Mouse (Mus musculus): Measurements from ENCODE around the gene Ugt1a5. TPM values are rescaled to one million over a fixed set of nuclear protein-coding genes. Genes with fewer than 3 reads are reported as not detected.
A peak's percentile ranks its signal among the peaks of the same experiment; 100 is the strongest.

Ugt1a5 gene
- total and polyA plus RNA-seq, 3 experiments, result not detected

DNA sequence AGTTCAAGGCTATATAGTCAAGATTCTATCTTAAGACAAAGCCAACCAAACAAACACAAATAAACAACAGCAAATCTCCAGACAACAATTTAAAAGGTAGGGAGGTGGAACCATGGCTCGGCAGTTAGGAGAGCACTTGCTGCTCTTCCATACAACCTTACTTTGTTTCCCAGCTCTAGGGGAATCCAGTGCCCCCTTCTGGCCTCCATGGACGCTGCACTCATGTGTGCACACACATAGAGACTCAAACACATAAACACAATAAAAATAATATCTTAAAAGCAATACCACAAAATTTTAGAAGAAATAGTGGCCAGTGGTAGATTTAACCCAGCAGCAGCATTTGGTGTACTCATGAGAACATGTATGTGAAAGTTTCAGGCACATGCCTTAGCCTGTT, 51.3 kb downstream of the Ugt1a5 start:
- H3K27ac ChIP-seq (ENCODE audit: control insufficient read depth, low read depth, low read length), result no peak overlapping the region
- H3K27me3 ChIP-seq (ENCODE audit: control insufficient read depth in 1 of 2, insufficient read depth in 2 of 2, low read length in 2 of 2), result no peaks in the 10 kb centered on the region
- no peak overlapping the region for H3K4me3 ChIP-seq (ENCODE audit: control insufficient read depth in 1 of 2, insufficient read depth in 1 of 2, low read depth in 2 of 2, low read length in 2 of 2)
- no peaks in the 10 kb centered on the region for H3K36me3 ChIP-seq (ENCODE audit: control insufficient read depth in 1 of 2, insufficient read depth in 2 of 2, low read length in 2 of 2)
- no peaks in the 10 kb centered on the region for H3K4me1 ChIP-seq (ENCODE audit: control insufficient read depth in 1 of 2, insufficient read depth in 2 of 2, low read length in 2 of 2)
- DNase-seq (ENCODE audit: low read depth, low spot score), result peak; percentile 19
- TF ChIP-seq ETS1 (IDR thresholded peaks at IDR 0.05; ENCODE audit: low read depth, low read length) (no peak), CTCF (IDR thresholded peaks at IDR 0.05 in 2 of 3, conservative IDR thresholded peaks at IDR 0.05 in 1 of 3; ENCODE audit: control insufficient read depth in 1 of 3, insufficient read depth in 1 of 3, low read depth in 2 of 3, low read length in 3 of 3, poor library complexity in 1 of 3, severe bottlenecking in 1 of 3) (peak in 2 of 3 experiments; percentile 28 to 31; a peak in 3 of 6 replicates), RAD21 (IDR thresholded peaks at IDR 0.05; ENCODE audit: low read depth, low read length) (no peak), CHD2 (IDR thresholded peaks at IDR 0.05; ENCODE audit: low read length) (no peak), ZKSCAN1 (IDR thresholded peaks at IDR 0.05; ENCODE audit: low read depth, low read length) (no peak), KAT2A (conservative IDR thresholded peaks at IDR 0.05; ENCODE audit: low read depth, low read length) (no peak), TAL1 (IDR thresholded peaks at IDR 0.05; ENCODE audit: low read length) (no peak), HCFC1 (IDR thresholded peaks at IDR 0.05; ENCODE audit: low read depth, low read length) (no peak)
- no peaks in the 10 kb centered on the region for H3K79me2 ChIP-seq (ENCODE audit: control insufficient read depth, insufficient read depth, low read length, poor library complexity)
- no peaks in the 10 kb centered on the region for H3K9me3 ChIP-seq (replicated peaks; ENCODE audit: insufficient read depth, low read length)
- no peak overlapping the region for H3K9ac ChIP-seq (ENCODE audit: control insufficient read depth, low read depth, low read length, poor library complexity, severe bottlenecking)

DNA sequence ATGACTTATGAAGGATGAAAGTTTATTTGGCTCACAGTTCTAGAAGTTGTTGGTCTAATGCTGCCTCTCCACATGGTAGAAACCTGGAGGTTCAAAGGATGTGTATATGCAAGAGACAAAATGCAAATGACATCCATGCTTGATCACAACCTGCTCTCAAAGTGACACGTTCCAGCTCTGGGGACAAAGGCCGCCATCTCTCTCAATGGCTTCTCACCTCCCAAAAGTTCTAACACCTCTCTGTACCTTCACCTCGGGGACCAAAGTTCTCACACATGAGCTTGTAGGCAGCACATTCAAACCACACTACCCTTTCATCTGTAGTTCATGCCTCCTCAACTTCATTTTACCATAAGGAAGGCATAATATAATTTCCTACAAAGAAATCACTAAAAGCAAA, 51.8 kb downstream of the Ugt1a5 start:
- no peaks in the 10 kb centered on the region for H3K4me1 ChIP-seq (ENCODE audit: control insufficient read depth in 1 of 2, insufficient read depth in 2 of 2, low read length in 2 of 2)
- TF ChIP-seq RAD21 (IDR thresholded peaks at IDR 0.05; ENCODE audit: low read depth, low read length) (no peak), USF2 (IDR thresholded peaks at IDR 0.05; ENCODE audit: borderline replicate concordance in 1 of 2, insufficient read depth in 1 of 2, low read depth in 1 of 2, low read length in 2 of 2) (no peak), MYB (IDR thresholded peaks at IDR 0.05; ENCODE audit: low read depth, low read length) (no peak), ZNF384 (IDR thresholded peaks at IDR 0.05; ENCODE audit: low read depth, low read length) (no peak), UBTF (IDR thresholded peaks at IDR 0.05; ENCODE audit: borderline replicate concordance, insufficient read depth, low read depth, low read length) (no peak), ZMIZ1 (IDR thresholded peaks at IDR 0.05; ENCODE audit: low read depth, low read length) (no peak), SMC3 (IDR thresholded peaks at IDR 0.05; ENCODE audit: low read depth, low read length) (no peak), POLR2A (IDR thresholded peaks at IDR 0.05; ENCODE audit: control insufficient read depth in 1 of 2, insufficient read depth in 1 of 2, low read depth in 1 of 2, low read length in 2 of 2, poor library complexity in 1 of 2) (no peak), USF1 (IDR thresholded peaks at IDR 0.05; ENCODE audit: low read depth, low read length) (no peak), TBP (IDR thresholded peaks at IDR 0.05; ENCODE audit: low read depth, low read length) (no peak), MXI1 (IDR thresholded peaks at IDR 0.05; ENCODE audit: low read depth, low read length) (no peak), SIN3A (IDR thresholded peaks at IDR 0.05; ENCODE audit: low read length) (no peak), ZKSCAN1 (IDR thresholded peaks at IDR 0.05; ENCODE audit: low read depth, low read length) (no peak), E2F4 (IDR thresholded peaks at IDR 0.05; ENCODE audit: borderline replicate concordance, low read depth, low read length) (no peak), ZC3H11A (IDR thresholded peaks at IDR 0.05; ENCODE audit: low read depth, low read length) (no peak)
- no peaks in the 10 kb centered on the region for H3K27me3 ChIP-seq (ENCODE audit: control insufficient read depth in 1 of 2, insufficient read depth in 2 of 2, low read length in 2 of 2)
- H3K4me3 ChIP-seq (ENCODE audit: control insufficient read depth in 1 of 2, insufficient read depth in 1 of 2, low read depth in 2 of 2, low read length in 2 of 2), result no peak overlapping the region
- no peaks in the 10 kb centered on the region for H3K36me3 ChIP-seq (ENCODE audit: control insufficient read depth in 1 of 2, insufficient read depth in 2 of 2, low read length in 2 of 2)
- H3K9me3 ChIP-seq (replicated peaks; ENCODE audit: insufficient read depth, low read length), result no peaks in the 10 kb centered on the region
- H3K27ac ChIP-seq (ENCODE audit: control insufficient read depth, low read depth, low read length), result no peak overlapping the region
- H3K9ac ChIP-seq (ENCODE audit: control insufficient read depth, low read depth, low read length, poor library complexity, severe bottlenecking), result no peak overlapping the region
- no peaks in the 10 kb centered on the region for H3K79me2 ChIP-seq (ENCODE audit: control insufficient read depth, insufficient read depth, low read length, poor library complexity)
- peak; percentile 4 for DNase-seq (ENCODE audit: low read depth, low spot score)
